Mouse (Mus musculus) liver, adult 2 months (tissue): ENCODE measurements around the gene Scn5a.

Experiments used
- CTCF ChIP-seq: fragments of 200-500 bp; IDR thresholded peaks from 2 replicates; pipeline ENCODE4 v1.5.1; 2011; ENCODE audit warnings: low read depth, low read length, control low read depth
- POLR2A ChIP-seq: fragments of 200-500 bp; IDR thresholded peaks from 2 replicates; pipeline ENCODE4 v1.6.1; 2011; ENCODE audit warnings: low read length, control low read depth; ENCODE audit not compliant: insufficient read depth; ENCODE audit errors: extremely low read depth

GRCm38 (mm10) chr9:119597332-119597731, 18.5 kb upstream of the Scn5a start:
- no peak for TF ChIP-seq CTCF
- no peak for TF ChIP-seq POLR2A
